Mouse (Mus musculus): ENCODE measurements around the gene Tpgs1.
"Not testable (repeated sequence)": the region's sequence is repeated elsewhere in the genome, so short reads cannot be mapped to it uniquely, and the experiment has no call there.

The Tpgs1 gene

GRCm38 (mm10) chr10:79691986-79692548 lies 22.9 kb downstream of the Tpgs1 start:
- peak; percentile 45 for DNase-seq (ENCODE audit: low spot score)

GRCm38 (mm10) chr10:79693580-79694378 lies 24.6 kb downstream of the Tpgs1 start:
- no peak for DNase-seq (ENCODE audit: low spot score)

GRCm38 (mm10) chr10:79694379-79694655 lies 25.1 kb downstream of the Tpgs1 start:
- no peak for DNase-seq (ENCODE audit: low spot score)

- peak; percentile 67 for DNase-seq (ENCODE audit: low spot score)
These were observed 26.3 kb downstream of the Tpgs1 start for GRCm38 (mm10) chr10:79695231-79696128.

GRCm38 (mm10) chr10:79696129-79696651 lies 27.0 kb downstream of the Tpgs1 start:
- DNase-seq (ENCODE audit: low spot score) = no peak

GRCm38 (mm10) chr10:79697916-79698315 lies 28.7 kb downstream of the Tpgs1 start:
- DNase-seq (ENCODE audit: low spot score) = no peak

- no peak for DNase-seq (ENCODE audit: low spot score)
These were observed 29.3 kb downstream of the Tpgs1 start for GRCm38 (mm10) chr10:79698459-79698858.

GRCm38 (mm10) chr10:79700676-79701075 lies 31.5 kb downstream of the Tpgs1 start:
- DNase-seq (ENCODE audit: low spot score) = no peak

- DNase-seq (ENCODE audit: low spot score) = no peak
These were observed 32.4 kb downstream of the Tpgs1 start for GRCm38 (mm10) chr10:79701443-79702129.

- DNase-seq (ENCODE audit: low spot score) = not testable (repeated sequence)
These were observed 33.8 kb downstream of the Tpgs1 start for GRCm38 (mm10) chr10:79702970-79703369.

- no peak for DNase-seq (ENCODE audit: low spot score)
These were observed 34.4 kb downstream of the Tpgs1 start for GRCm38 (mm10) chr10:79703541-79703940.

- peak; percentile 99 for DNase-seq (ENCODE audit: low spot score)
These were observed 35.1 kb downstream of the Tpgs1 start, which contains the start of gene Bsg for GRCm38 (mm10) chr10:79704065-79704969. TSS of gene Bsg (plus strand) at chr10:79704491.

- no peak for DNase-seq (ENCODE audit: low spot score)
These were observed 35.8 kb downstream of the Tpgs1 start for GRCm38 (mm10) chr10:79704970-79705360.

GRCm38 (mm10) chr10:79705951-79706350 lies 36.8 kb downstream of the Tpgs1 start:
- no peak for DNase-seq (ENCODE audit: low spot score)

GRCm38 (mm10) chr10:79706406-79707094 lies 37.4 kb downstream of the Tpgs1 start:
- no peak for DNase-seq (ENCODE audit: low spot score)

- no peak for DNase-seq (ENCODE audit: low spot score)
These were observed 38.0 kb downstream of the Tpgs1 start for GRCm38 (mm10) chr10:79707162-79707561.

GRCm38 (mm10) chr10:79707759-79708158 lies 38.6 kb downstream of the Tpgs1 start:
- DNase-seq (ENCODE audit: low spot score) = no peak

GRCm38 (mm10) chr10:79708668-79709067 lies 39.5 kb downstream of the Tpgs1 start:
- no peak for DNase-seq (ENCODE audit: low spot score)

- no peak for DNase-seq (ENCODE audit: low spot score)
These were observed 40.1 kb downstream of the Tpgs1 start for GRCm38 (mm10) chr10:79709307-79709706.

GRCm38 (mm10) chr10:79712029-79712428 lies 42.9 kb downstream of the Tpgs1 start:
- peak; percentile 24 for DNase-seq (ENCODE audit: low spot score)

Data from T-cell, adult 2 months (primary cell).